Mouse (Mus musculus): ENCODE measurements around the gene Dpp3.

DNA sequence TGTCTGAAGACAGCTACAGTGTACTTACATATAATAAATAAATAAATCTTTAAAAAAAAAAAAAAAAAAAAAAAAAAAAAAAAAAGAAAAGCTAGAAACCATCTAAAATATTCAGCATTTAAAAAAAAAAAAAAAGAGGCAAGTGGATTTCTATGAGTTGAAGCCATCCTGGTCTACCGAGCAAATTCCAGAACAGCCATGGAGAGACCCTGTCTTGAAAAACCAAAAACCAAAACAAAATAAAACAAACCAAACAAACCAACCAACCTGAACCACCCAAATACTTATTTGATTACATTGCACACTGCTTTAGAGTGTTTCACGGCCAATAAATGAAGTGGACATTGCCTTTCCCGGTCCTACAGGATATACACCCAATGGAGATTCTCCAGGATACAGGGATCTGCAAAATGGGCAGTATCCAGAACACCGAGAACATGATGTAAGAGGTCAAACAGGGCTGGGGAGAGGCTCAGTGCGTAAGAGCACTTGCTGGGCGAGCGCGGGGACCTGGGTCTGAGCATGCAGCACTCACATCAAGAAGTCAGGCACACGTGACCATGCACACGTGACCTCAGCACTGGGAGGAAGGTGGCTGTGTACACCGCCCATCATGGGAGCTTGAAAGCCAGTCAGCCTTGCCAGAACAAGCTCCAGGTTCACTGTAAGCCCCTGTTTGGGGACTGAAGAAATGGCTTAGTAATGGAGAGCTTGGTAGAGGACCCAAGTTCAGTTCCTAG, 2.8 kb downstream of the Dpp3 start:
- no peak for TF ChIP-seq CTCF (IDR thresholded peaks at IDR 0.05; ENCODE audit: low read depth, low read length)
- no peak for TF ChIP-seq POLR2A (IDR thresholded peaks at IDR 0.05; ENCODE audit: extremely low read depth, insufficient read depth, low read length)
